Mouse (Mus musculus): ENCODE data around the gene Hist1h2an. TPM values are rescaled to one million over a fixed set of nuclear protein-coding genes. Genes with fewer than 3 reads are reported as not detected.
A peak's percentile ranks its signal among the peaks of the same experiment; 100 is the strongest.
"Not testable (repeated sequence)": the region's sequence is repeated elsewhere in the genome, so short reads cannot be mapped to it uniquely, and the experiment has no call there.

Hist1h2an gene
- polyA plus RNA-seq, 1 experiment: not detected

- H3K27ac ChIP-seq (replicated peaks; ENCODE audit: low read depth, low read length); H3K4me1 ChIP-seq (ENCODE audit: control insufficient read depth, insufficient read depth, insufficient read length, low read length): not testable (repeated sequence)
- peak overlapping the region; percentile 71; the same call in 1 of the 2 replicates for H3K4me3 ChIP-seq (ENCODE audit: insufficient read depth, low read depth, low read length)
Observed at GRCm38 (mm10) chr13:21754294-21755001, 32.6 kb downstream of the Hist1h2an start.

GRCm38 (mm10) chr13:21753524-21754285, 33.3 kb downstream of the Hist1h2an start, which contains the start of the genes Hist1h2ak and Hist1h2bn:
Gene Hist1h2ak, minus strand, starts transcription at chr13:21753827.
Gene Hist1h2bn, plus strand, starts transcription at chr13:21754123.
- peak within 1 kb of the TSS; percentile 71 for H3K4me3 ChIP-seq (ENCODE audit: insufficient read depth, low read depth, low read length)
- not testable (repeated sequence) for H3K4me1 ChIP-seq (ENCODE audit: control insufficient read depth, insufficient read depth, insufficient read length, low read length)
- H3K27ac ChIP-seq (replicated peaks; ENCODE audit: low read depth, low read length): peak within 1 kb of the TSS; percentile 52; the same call in 1 of the 2 replicates

GRCm38 (mm10) chr13:21753051-21753523, 33.9 kb downstream of the Hist1h2an start:
- Histone ChIP-seq H3K4me3 (ENCODE audit: insufficient read depth, low read depth, low read length) (peak overlapping the region; percentile 64), H3K4me1 (ENCODE audit: control insufficient read depth, insufficient read depth, insufficient read length, low read length) (peaks cover 2% of the 10 kb centered on the region)

GRCm38 (mm10) chr13:21752356-21752755, 34.7 kb downstream of the Hist1h2an start:
- H3K4me1 ChIP-seq (ENCODE audit: control insufficient read depth, insufficient read depth, insufficient read length, low read length): peaks cover 2% of the 10 kb centered on the region
- no peak overlapping the region for H3K4me3 ChIP-seq (ENCODE audit: insufficient read depth, low read depth, low read length)
- H3K27ac ChIP-seq (replicated peaks; ENCODE audit: low read depth, low read length): no peak overlapping the region

More at GRCm38 (mm10) chr13:21753051-21753523, 33.9 kb downstream of the Hist1h2an start:
- peak overlapping the region; percentile 52; the same call in 1 of the 2 replicates for H3K27ac ChIP-seq (replicated peaks; ENCODE audit: low read depth, low read length)

- Histone ChIP-seq H3K4me1 (ENCODE audit: control insufficient read depth, insufficient read depth, insufficient read length, low read length) (peaks cover 2% of the 10 kb centered on the region), H3K27ac (replicated peaks; ENCODE audit: low read depth, low read length) (no peak overlapping the region), H3K4me3 (ENCODE audit: insufficient read depth, low read depth, low read length) (no peak overlapping the region)
Observed at GRCm38 (mm10) chr13:21751827-21752226, 35.2 kb downstream of the Hist1h2an start.

GRCm38 (mm10) chr13:21751417-21751816, 35.6 kb downstream of the Hist1h2an start:
- peaks cover 2% of the 10 kb centered on the region for H3K4me1 ChIP-seq (ENCODE audit: control insufficient read depth, insufficient read depth, insufficient read length, low read length)
- no peak overlapping the region for H3K4me3 ChIP-seq (ENCODE audit: insufficient read depth, low read depth, low read length)
- no peak overlapping the region for H3K27ac ChIP-seq (replicated peaks; ENCODE audit: low read depth, low read length)

- H3K27ac ChIP-seq (replicated peaks; ENCODE audit: low read depth, low read length); H3K4me1 ChIP-seq (ENCODE audit: control insufficient read depth, insufficient read depth, insufficient read length, low read length): not testable (repeated sequence)
- peak within 1 kb of the TSS; percentile 52 for H3K4me3 ChIP-seq (ENCODE audit: insufficient read depth, low read depth, low read length)
Observed at GRCm38 (mm10) chr13:21750159-21751017, 36.6 kb downstream of the Hist1h2an start, which contains the start of gene Hist1h4k. Gene Hist1h4k, minus strand, starts transcription at chr13:21750505.

DNA sequence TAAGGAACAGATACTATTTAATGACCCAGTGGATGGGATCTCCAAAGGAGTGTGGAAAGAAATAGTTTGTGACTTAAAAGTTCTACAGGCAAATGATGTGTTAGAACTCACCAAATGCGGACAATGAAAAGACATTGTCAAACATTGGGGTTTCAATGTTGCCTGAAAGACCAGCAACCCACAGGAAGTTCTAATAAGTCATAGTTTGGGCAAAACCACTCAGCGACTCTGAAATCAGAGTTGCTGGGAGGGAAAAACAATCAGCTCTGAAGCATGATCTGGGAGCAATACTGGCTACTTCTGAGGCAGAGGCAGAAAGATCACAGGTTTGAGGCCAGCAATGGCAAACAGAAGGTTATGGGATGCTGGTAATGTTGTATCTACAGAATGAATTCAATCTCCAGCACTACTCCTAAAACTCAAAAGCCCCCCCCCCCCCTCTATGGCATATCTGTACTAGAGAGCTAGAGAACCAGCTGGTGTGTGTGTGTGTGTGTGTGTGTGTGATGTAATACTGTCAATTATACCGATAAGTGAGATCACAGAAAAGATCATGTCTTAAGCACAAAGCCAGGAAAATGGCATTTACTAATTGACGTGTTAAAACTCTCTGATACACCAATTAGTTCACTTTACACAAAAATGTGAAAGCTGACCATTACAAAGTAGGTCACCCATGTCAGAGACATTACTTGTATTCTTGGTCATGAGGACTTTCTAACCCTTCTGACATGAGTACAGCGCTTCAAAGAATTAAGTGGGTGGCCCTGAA, 37.4 kb downstream of the Hist1h2an start:
- peaks cover 2% of the 10 kb centered on the region for H3K4me1 ChIP-seq (ENCODE audit: control insufficient read depth, insufficient read depth, insufficient read length, low read length)

GRCm38 (mm10) chr13:21745006-21745405, 42.0 kb downstream of the Hist1h2an start:
- Histone ChIP-seq H3K4me3 (ENCODE audit: insufficient read depth, low read depth, low read length) (no peak overlapping the region), H3K27ac (replicated peaks; ENCODE audit: low read depth, low read length) (no peak overlapping the region), H3K4me1 (ENCODE audit: control insufficient read depth, insufficient read depth, insufficient read length, low read length) (peaks cover 2% of the 10 kb centered on the region; the same call in 1 of the 2 replicates)

More for the DNA sequence above, 37.4 kb downstream of the Hist1h2an start:
- Histone ChIP-seq H3K4me3 (ENCODE audit: insufficient read depth, low read depth, low read length) (peak overlapping the region; percentile 52), H3K27ac (replicated peaks; ENCODE audit: low read depth, low read length) (no peak overlapping the region)

Other genes starting within 250 kb of the Hist1h2an start
- gene Olfr1366, start 244.4 kb downstream of the Hist1h2an start, polyA plus RNA-seq (2012; ENCODE audit: insufficient read depth, insufficient read length, missing spikeins): not detected in 2 replicates
- not detected in 2 replicates for gene Olfr1535, start 227.3 kb downstream of the Hist1h2an start, polyA plus RNA-seq (2012; ENCODE audit: insufficient read depth, insufficient read length, missing spikeins)
- gene Olfr1364, start 205.5 kb downstream of the Hist1h2an start, polyA plus RNA-seq (2012; ENCODE audit: insufficient read depth, insufficient read length, missing spikeins): not detected in 2 replicates
- gene Olfr1362, start 173.2 kb downstream of the Hist1h2an start, polyA plus RNA-seq (2012; ENCODE audit: insufficient read depth, insufficient read length, missing spikeins): not detected in 2 replicates
- gene Olfr11, start 144.7 kb downstream of the Hist1h2an start, polyA plus RNA-seq (2012; ENCODE audit: insufficient read depth, insufficient read length, missing spikeins): not detected in 2 replicates
- not detected in 2 replicates for gene Olfr1361, start 123.8 kb downstream of the Hist1h2an start, polyA plus RNA-seq (2012; ENCODE audit: insufficient read depth, insufficient read length, missing spikeins)
- gene Olfr1360, start 109.8 kb downstream of the Hist1h2an start, polyA plus RNA-seq (2012; ENCODE audit: insufficient read depth, insufficient read length, missing spikeins): not detected in 2 replicates
- gene Olfr1359, start 89.1 kb downstream of the Hist1h2an start, polyA plus RNA-seq (2012; ENCODE audit: insufficient read depth, insufficient read length, missing spikeins): not detected in 2 replicates
- not detected in 2 replicates for gene Hist1h2bl, start 71.1 kb downstream of the Hist1h2an start, polyA plus RNA-seq (2012; ENCODE audit: insufficient read depth, insufficient read length, missing spikeins)
- not detected in 2 replicates for gene Hist1h2ai, start 70.8 kb downstream of the Hist1h2an start, polyA plus RNA-seq (2012; ENCODE audit: insufficient read depth, insufficient read length, missing spikeins)
- gene Hist1h3h, start 69.6 kb downstream of the Hist1h2an start, polyA plus RNA-seq (2012; ENCODE audit: insufficient read depth, insufficient read length, missing spikeins): not detected in 2 replicates
- gene Hist1h2bm, start 65.2 kb downstream of the Hist1h2an start, polyA plus RNA-seq (2012; ENCODE audit: insufficient read depth, insufficient read length, missing spikeins): not detected in 2 replicates
- not detected in 2 replicates for gene Hist1h4j, start 52.2 kb downstream of the Hist1h2an start, polyA plus RNA-seq (2012; ENCODE audit: insufficient read depth, insufficient read length, missing spikeins)
- 4.7 TPM in 1 of 2 replicates, not detected in the other for gene Hist1h4k, start 36.7 kb downstream of the Hist1h2an start, polyA plus RNA-seq (2012; ENCODE audit: insufficient read depth, insufficient read length, missing spikeins)
- gene Hist1h2ak, start 33.4 kb downstream of the Hist1h2an start, polyA plus RNA-seq (2012; ENCODE audit: insufficient read depth, insufficient read length, missing spikeins): not detected in 2 replicates
- not detected in 2 replicates for gene Hist1h2bn, start 33.1 kb downstream of the Hist1h2an start, polyA plus RNA-seq (2012; ENCODE audit: insufficient read depth, insufficient read length, missing spikeins)
- gene Hist1h1b, start 6.6 kb downstream of the Hist1h2an start, polyA plus RNA-seq (2012; ENCODE audit: insufficient read depth, insufficient read length, missing spikeins): not detected in 2 replicates
- gene Hist1h3i, start 3.8 kb downstream of the Hist1h2an start, polyA plus RNA-seq (2012; ENCODE audit: insufficient read depth, insufficient read length, missing spikeins): not detected in 2 replicates
- not detected in 2 replicates for gene Hist1h2bp, start 243 bp upstream of the Hist1h2an start, polyA plus RNA-seq (2012; ENCODE audit: insufficient read depth, insufficient read length, missing spikeins)
- 1.3 TPM in 1 of 2 replicates, not detected in the other for gene Hist1h2bq, start 23.0 kb upstream of the Hist1h2an start, polyA plus RNA-seq (2012; ENCODE audit: insufficient read depth, insufficient read length, missing spikeins)
- not detected in 2 replicates for gene Hist1h2ao, start 23.2 kb upstream of the Hist1h2an start, polyA plus RNA-seq (2012; ENCODE audit: insufficient read depth, insufficient read length, missing spikeins)
- gene Hist1h4m, start 24.5 kb upstream of the Hist1h2an start, polyA plus RNA-seq (2012; ENCODE audit: insufficient read depth, insufficient read length, missing spikeins): 2.8 TPM in 1 of 2 replicates, not detected in the other
- not detected in 2 replicates for gene Hist1h4n, start 45.0 kb upstream of the Hist1h2an start, polyA plus RNA-seq (2012; ENCODE audit: insufficient read depth, insufficient read length, missing spikeins)
- gene Hist1h2ap, start 46.3 kb upstream of the Hist1h2an start, polyA plus RNA-seq (2012; ENCODE audit: insufficient read depth, insufficient read length, missing spikeins): not detected in 2 replicates
- not detected in 2 replicates for gene Hist1h2br, start 46.5 kb upstream of the Hist1h2an start, polyA plus RNA-seq (2012; ENCODE audit: insufficient read depth, insufficient read length, missing spikeins)
- gene Zfp184, start 157.9 kb upstream of the Hist1h2an start, polyA plus RNA-seq (2012; ENCODE audit: insufficient read depth, insufficient read length, missing spikeins): not detected in 2 replicates
- gene Pom121l2, start 194.0 kb upstream of the Hist1h2an start, polyA plus RNA-seq (2012; ENCODE audit: insufficient read depth, insufficient read length, missing spikeins): not detected in 2 replicates
- not detected in 2 replicates for gene Prss16, start 222.5 kb upstream of the Hist1h2an start, polyA plus RNA-seq (2012; ENCODE audit: insufficient read depth, insufficient read length, missing spikeins)
- not detected in 2 replicates for gene Hist1h2ah, start 248.3 kb upstream of the Hist1h2an start, polyA plus RNA-seq (2012; ENCODE audit: insufficient read depth, insufficient read length, missing spikeins)
- gene Hist1h2bk, start 248.7 kb upstream of the Hist1h2an start, polyA plus RNA-seq (2012; ENCODE audit: insufficient read depth, insufficient read length, missing spikeins): not detected in 2 replicates

Measured in brown adipose tissue, adult 24 weeks (tissue).